Comparison of ENCODE assay signal across 9 mouse cellular contexts in the genomic region with DNA sequence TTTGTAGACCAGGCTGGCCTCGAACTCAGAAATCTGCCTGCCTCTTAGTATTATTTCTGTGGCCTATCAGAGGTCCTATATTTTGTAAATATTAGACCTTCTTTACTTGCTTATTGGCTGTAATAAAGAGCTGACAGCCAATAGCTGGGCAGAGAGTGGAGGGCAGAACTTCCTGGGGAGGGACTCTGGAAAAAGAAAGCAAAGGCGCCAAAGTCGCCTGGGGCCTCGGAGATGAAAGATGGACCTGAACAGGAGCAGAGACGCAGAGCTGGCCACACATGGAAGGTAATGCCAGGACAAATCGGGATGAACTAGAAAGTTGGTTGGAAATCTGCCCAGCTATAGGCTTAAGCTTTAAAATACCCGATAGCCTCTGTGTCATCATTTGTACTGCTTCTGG. TPM values are rescaled to one million over a fixed set of nuclear protein-coding genes. Genes with fewer than 3 reads are reported as not detected.
DNase-seq lines count a peak whose midpoint lies in the region; ATAC-seq lines count a peak whose summit lies in the region.
"Had no signal": no experiment of that assay in that cellular context is flagged by ENCODE, and none has a peak within 500 bp of the region (broad histone marks: within the 10 kb centered on the region; RNA-seq: fewer than 3 reads in every experiment).

No protein-coding gene starts in this region.

- intact Hi-C loops in heart, postnatal 14 days (cut with DNase I) = no loop called here
- intact Hi-C loops in heart, postnatal 10 days (cut with DNase I) = no loop called here

- peak overlapping the region; percentile 24; the same call in 1 of the 2 replicates for H3K4me3 ChIP-seq in heart, embryonic 15.5 days
- H3K4me3 ChIP-seq in hindbrain, embryonic 10.5 days = no peak overlapping the region
- H3K4me3 ChIP-seq: midbrain, embryonic 12.5 days had no signal

- no peak for DNase-seq in heart, postnatal 14 days
- peak; percentile 6 for DNase-seq in heart, postnatal 10 days
- DNase-seq in lung, postnatal 36 days = peak; percentile 43
- peak; percentile 59 for DNase-seq in thymus, postnatal 14 days
- no peak for DNase-seq in hindbrain, embryonic 10.5 days (ENCODE audit: low spot score)
- DNase-seq in cerebellum, postnatal 4 days (ENCODE audit: low spot score in 2 of 2) = no peak
- no peak for DNase-seq in adipocyte (ENCODE audit: low spot score)

- H3K27me3 ChIP-seq in heart, embryonic 15.5 days = no peaks in the 10 kb centered on the region
- no peaks in the 10 kb centered on the region for H3K27me3 ChIP-seq in hindbrain, embryonic 10.5 days (ENCODE audit: insufficient read depth, poor library complexity, severe bottlenecking)
- H3K27me3 ChIP-seq: midbrain, embryonic 12.5 days had no signal

- H3K27ac ChIP-seq in heart, embryonic 15.5 days = no peak overlapping the region
- H3K27ac ChIP-seq in hindbrain, embryonic 10.5 days = no peak overlapping the region
- H3K27ac ChIP-seq: midbrain, embryonic 12.5 days had no signal

- 60% methylated on average over 7 of the region's 7 CpGs for WGBS in heart, embryonic 15.5 days
- 90% methylated on average over 7 of the region's 7 CpGs for WGBS in hindbrain, embryonic 10.5 days

- H3K36me3 ChIP-seq in heart, embryonic 15.5 days = no peaks in the 10 kb centered on the region
- no peaks in the 10 kb centered on the region for H3K36me3 ChIP-seq in hindbrain, embryonic 10.5 days
- H3K36me3 ChIP-seq: midbrain, embryonic 12.5 days had no signal

- H3K4me2 ChIP-seq in heart, embryonic 15.5 days = peak overlapping the region; percentile 25; the same call in 1 of the 2 replicates
- H3K4me2 ChIP-seq: midbrain, embryonic 12.5 days had no signal

- ATAC-seq in heart, embryonic 15.5 days (replicated peaks; ENCODE audit: insufficient number of reproducible peaks, insufficient read depth, low FRiP score, low read depth) = no peak

- H3K9me3 ChIP-seq in heart, embryonic 15.5 days (replicated peaks) = no peaks in the 10 kb centered on the region
- no peaks in the 10 kb centered on the region for H3K9me3 ChIP-seq in hindbrain, embryonic 10.5 days
- H3K9me3 ChIP-seq: midbrain, embryonic 12.5 days had no signal

- no peaks in the 10 kb centered on the region for H3K4me1 ChIP-seq in heart, embryonic 15.5 days (replicated peaks)
- no peaks in the 10 kb centered on the region for H3K4me1 ChIP-seq in hindbrain, embryonic 10.5 days (replicated peaks)
- H3K4me1 ChIP-seq: midbrain, embryonic 12.5 days had no signal

- H3K9ac ChIP-seq in heart, embryonic 15.5 days = no peak overlapping the region
- H3K9ac ChIP-seq: midbrain, embryonic 12.5 days had no signal

RNA-seq across cellular contexts. Expression of a gene that starts 32.2 kb away (rescaled TPM):
- polyA plus RNA-seq in heart, embryonic 15.5 days (2015; fragmentation: Nextera tagmentation; extraction: Ambion mirVana) = 1.3 TPM in 2 replicates
- 1 to 10 TPM; 3.4 to 4.6 TPM for total RNA-seq in heart, postnatal 14 days (2021)
- 1 to 10 TPM; 3.3 to 3.7 TPM for total RNA-seq in heart, postnatal 10 days (2021)
- polyA plus RNA-seq in hindbrain, embryonic 10.5 days (2016; fragmentation: Nextera tagmentation; extraction: Ambion mirVana) = 0.16 and 0.66 TPM in 2 replicates

RNA-seq across cellular contexts. Expression of a gene that starts 48.4 kb away (rescaled TPM):
- polyA plus RNA-seq in heart, embryonic 15.5 days (2015; fragmentation: Nextera tagmentation; extraction: Ambion mirVana) = 0.08 and 0.18 TPM in 2 replicates
- total RNA-seq in heart, postnatal 14 days (2021) = under 1 TPM; 0.12 to 0.20 TPM
- under 1 TPM; 0.12 to 0.14 TPM for total RNA-seq in heart, postnatal 10 days (2021)
- polyA plus RNA-seq in hindbrain, embryonic 10.5 days (2016; fragmentation: Nextera tagmentation; extraction: Ambion mirVana) = not detected in 2 replicates
- polyA plus RNA-seq: midbrain, embryonic 12.5 days had no signal

Comparison
In these comparisons a context has a peak if more than half of its experiments do, and no peak if none do; other contexts are left out.
1. DNase-seq: peak in heart, postnatal 10 days (2 of 2), lung, postnatal 36 days (single experiment) and thymus, postnatal 14 days (single experiment); none in heart, postnatal 14 days (0 of 2), hindbrain, embryonic 10.5 days (single experiment), cerebellum, postnatal 4 days (0 of 2) and adipocyte (single experiment).